Mouse (Mus musculus) megakaryocyte, adult 5-6 weeks (primary cell): ENCODE data around the gene Dnah7b. TPM values are rescaled to one million over a fixed set of nuclear protein-coding genes. Genes with fewer than 3 reads are reported as not detected.
"Not testable (repeated sequence)": the region's sequence is repeated elsewhere in the genome, so short reads cannot be mapped to it uniquely, and the experiment has no call there.

Experiments used
- ATAC-seq: 2 replicates; pipeline ENCODE4 v1.8.0; 2016; ENCODE audit warnings: mild to moderate bottlenecking, inconsistent platforms; ENCODE audit not compliant: poor library complexity, severe bottlenecking
- total RNA-seq, 2 experiments: library from RNA; stranded (forward) in 1 of 2; stranded (reverse) in 1 of 2; fragments of 153-499, 151-499 nt in 1 of 2; fragments of 221-1000, 200-1000 nt in 1 of 2; gene quantifications; 2 replicates each; pipeline versions ENCODE4 v1.2.3 to v1.2.4; 2015 to 2017

Gene Dnah7b
- total RNA-seq (2015) (not detected in 2 replicates), total RNA-seq (2017) (not detected in 2 replicates)

GRCm38 (mm10) chr1:46066015-46066414 lies at the start of gene Dnah7b:
Gene Dnah7b (plus strand): TSS chr1:46066315.
- ATAC-seq, result no peak

GRCm38 (mm10) chr1:46018382-46018977 lies 47.6 kb upstream of the Dnah7b start:
- no peak for ATAC-seq

DNA sequence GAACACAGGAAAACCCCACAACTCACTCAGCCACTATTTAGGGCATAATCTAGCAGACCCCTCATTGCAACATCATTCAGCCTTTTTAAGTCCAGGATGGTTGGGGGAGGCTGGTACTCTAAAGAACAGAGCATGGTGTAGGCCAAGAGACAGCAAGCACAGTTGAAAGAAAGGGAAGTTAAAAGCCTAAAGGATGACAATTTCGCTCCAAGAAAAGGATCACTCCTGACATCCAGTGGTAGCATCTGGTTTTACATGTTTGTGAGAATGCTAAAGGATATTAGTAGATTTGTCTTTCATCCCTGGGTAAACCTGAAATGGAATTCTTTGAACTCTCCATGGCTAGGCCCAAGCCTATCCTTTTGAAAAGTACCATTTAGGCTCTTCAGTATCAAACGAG lies 43.9 kb upstream of the Dnah7b start:
- 0 out of 2 replicates have a peak, but pooled peaks have one; percentile 45 for ATAC-seq

DNA sequence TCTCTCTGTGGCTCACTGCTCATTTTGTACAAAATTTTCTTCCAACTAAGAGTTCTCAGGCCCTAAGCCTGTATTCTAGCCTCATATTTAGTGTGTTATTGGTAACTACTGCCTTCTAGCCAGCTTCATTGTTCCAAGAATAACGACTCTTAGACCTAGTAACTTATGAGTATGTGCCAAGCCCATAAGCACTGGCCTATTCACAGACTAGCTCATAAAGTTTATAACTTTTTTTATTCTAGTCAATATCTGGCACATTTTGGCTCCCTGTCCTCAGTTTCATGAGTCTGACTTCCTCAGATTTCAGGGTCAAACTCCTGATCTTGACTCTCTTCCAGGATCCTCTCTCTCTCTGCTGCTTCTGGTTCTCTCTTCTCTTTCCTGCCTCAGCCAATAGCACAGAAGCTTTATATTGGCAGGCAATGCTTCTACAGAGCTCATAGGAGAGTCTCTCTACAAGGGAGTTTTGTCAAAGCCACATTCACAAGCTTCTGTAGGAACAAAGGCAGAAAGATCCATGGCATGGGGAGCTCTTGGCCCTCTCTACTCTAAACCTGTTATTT lies 34.0 kb upstream of the Dnah7b start:
- no peak for ATAC-seq

- ATAC-seq, result no peak
These were observed 17.9 kb upstream of the Dnah7b start for GRCm38 (mm10) chr1:46048188-46048587.

- no peak for ATAC-seq
These were observed 553 bp downstream of the Dnah7b start for GRCm38 (mm10) chr1:46066484-46067251.

GRCm38 (mm10) chr1:46068787-46069186 lies 2.7 kb downstream of the Dnah7b start:
- ATAC-seq, result not testable (repeated sequence)

DNA sequence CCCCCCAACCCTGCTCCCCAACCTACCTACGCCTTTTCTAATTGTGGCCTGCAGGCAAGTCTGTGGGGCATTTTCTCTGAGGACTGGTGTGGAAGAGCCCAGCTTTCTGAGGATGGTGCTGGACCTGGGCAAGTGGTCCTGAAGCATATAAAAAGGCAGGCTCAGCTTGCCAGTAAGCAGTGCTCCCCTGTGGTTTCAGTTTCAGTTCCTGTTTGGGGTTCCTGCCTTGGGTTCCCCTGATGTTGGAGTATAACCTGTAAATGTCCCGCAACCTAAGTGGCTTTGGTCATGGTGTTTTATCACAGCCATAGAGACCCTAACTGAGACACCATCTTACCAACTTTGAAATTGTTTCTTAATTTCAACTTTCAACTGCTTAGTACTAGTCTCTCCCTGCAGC lies 11.8 kb downstream of the Dnah7b start:
- ATAC-seq, result no peak

- no peak for ATAC-seq
These were observed 34.4 kb downstream of the Dnah7b start for GRCm38 (mm10) chr1:46100484-46100883.

- ATAC-seq, result not testable (repeated sequence)
These were observed 46.5 kb downstream of the Dnah7b start for GRCm38 (mm10) chr1:46112606-46113005.

DNA sequence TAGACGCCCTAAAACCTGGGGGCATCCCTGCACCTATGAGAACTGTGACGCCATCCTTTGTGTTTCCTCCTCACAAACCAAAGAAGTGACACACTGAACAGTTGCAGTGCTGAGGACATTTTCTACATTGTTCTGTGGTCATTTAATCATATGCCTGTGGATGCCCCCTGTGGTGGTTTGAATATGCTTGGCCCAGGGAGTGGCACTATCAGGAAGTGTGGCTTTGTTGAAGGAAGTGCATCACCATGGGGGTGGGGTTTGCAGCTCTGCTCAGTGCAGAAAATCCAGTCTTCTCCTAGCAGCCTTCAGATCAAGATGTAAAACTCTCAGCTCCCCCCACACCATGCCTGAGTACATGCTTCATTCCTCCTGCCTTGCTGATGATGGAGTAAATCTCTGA lies 51.1 kb downstream of the Dnah7b start:
- not testable (repeated sequence) for ATAC-seq

DNA sequence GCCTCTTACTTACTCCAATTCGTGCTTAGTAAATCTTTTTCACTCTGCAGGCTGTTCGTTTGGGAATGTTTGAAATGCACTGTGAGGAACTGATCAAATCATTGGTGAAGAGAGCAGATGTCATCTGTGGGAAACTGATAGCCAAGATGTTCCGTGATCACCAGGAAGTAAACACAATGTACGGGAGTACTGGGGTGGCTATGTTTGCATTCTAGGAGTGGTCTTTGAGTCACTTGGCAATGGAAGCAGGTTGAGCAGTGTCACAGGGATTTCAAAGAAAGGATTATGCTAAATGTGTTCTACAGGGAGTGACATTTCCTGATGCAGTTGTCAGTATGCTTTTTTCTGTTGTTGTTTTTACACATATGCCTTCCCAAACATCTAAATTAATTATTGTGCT lies 61.9 kb downstream of the Dnah7b start:
- no peak for ATAC-seq

- ATAC-seq, result not testable (repeated sequence)
These were observed 130.7 kb downstream of the Dnah7b start for GRCm38 (mm10) chr1:46196835-46197234.

GRCm38 (mm10) chr1:46201169-46201568 lies 135.1 kb downstream of the Dnah7b start:
- not testable (repeated sequence) for ATAC-seq

- not testable (repeated sequence) for ATAC-seq
These were observed 144.0 kb downstream of the Dnah7b start for GRCm38 (mm10) chr1:46210014-46210588.

- not testable (repeated sequence) for ATAC-seq
These were observed 156.6 kb downstream of the Dnah7b start for GRCm38 (mm10) chr1:46222704-46223103.

GRCm38 (mm10) chr1:46226136-46226535 lies 160.0 kb downstream of the Dnah7b start:
- not testable (repeated sequence) for ATAC-seq

DNA sequence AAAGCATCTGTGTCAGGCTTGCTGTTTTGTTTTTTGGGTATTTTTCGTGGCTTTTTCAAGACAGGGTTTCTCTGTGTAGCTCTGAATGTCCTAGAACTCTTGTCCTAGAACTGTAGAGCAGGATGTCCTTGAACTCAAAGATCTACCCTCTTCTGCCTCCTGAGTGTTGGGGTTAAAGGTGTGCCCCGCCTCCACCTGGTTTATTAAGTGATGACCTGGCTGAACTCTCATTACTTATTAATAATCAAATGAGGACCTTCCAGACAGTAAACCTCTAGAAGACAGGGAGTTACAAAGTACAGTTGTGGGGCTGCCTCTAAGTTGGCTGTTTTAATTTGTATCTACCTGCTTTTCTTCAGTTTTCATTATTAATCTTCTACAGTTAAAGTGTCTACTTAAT lies 202.7 kb downstream of the Dnah7b start:
- not testable (repeated sequence) for ATAC-seq

DNA sequence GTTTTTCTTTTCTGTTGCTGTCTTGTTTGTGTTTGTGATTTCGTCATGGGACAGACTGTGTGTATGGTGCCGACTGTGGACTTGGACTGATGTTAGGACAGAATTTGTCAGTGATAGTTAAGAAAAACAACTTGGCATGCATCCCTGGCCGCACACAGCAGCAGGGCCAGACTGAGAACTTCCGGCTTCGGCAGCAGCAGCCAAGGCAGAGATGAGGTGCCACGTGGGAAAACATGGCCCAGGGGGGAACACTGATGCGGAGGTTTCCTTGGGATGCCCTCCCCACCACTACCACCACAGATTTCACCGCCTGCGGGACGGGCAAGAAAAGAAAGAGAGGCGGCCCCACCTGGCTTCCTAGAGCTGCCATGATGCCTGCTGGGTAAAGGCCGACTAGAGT lies 205.8 kb downstream of the Dnah7b start:
- ATAC-seq, result no peak

GRCm38 (mm10) chr1:46278057-46278910 lies 212.2 kb downstream of the Dnah7b start:
- ATAC-seq, result not testable (repeated sequence)
